Mouse (Mus musculus): ENCODE data around the gene Gdpgp1. TPM values are rescaled to one million over a fixed set of nuclear protein-coding genes. Genes with fewer than 3 reads are reported as not detected.

Gdpgp1 gene
- polyA plus RNA-seq, 1 experiment from 2014 or later = 6.5 TPM

- Histone ChIP-seq H3K9me3 (ENCODE audit: control insufficient read depth) (no peaks in the 10 kb centered on the region), H3K36me3 (ENCODE audit: control insufficient read depth, insufficient read depth) (peaks cover 17% of the 10 kb centered on the region; the same call in 1 of the 2 replicates), H3K4me1 (replicated peaks; ENCODE audit: control insufficient read depth, insufficient read depth, low read length) (peaks cover 21% of the 10 kb centered on the region; the same call in 1 of the 2 replicates), H3K27ac (ENCODE audit: low read depth, low read length) (peak overlapping the region; percentile 97), H3K4me2 (replicated peaks; ENCODE audit: low read depth) (0 out of 2 replicates have a peak overlapping the region, but pooled peaks have one; percentile 30), H3K9ac (ENCODE audit: low read depth, low read length) (peak overlapping the region; percentile 34; the same call in 1 of the 2 replicates), H3K27me3 (replicated peaks; ENCODE audit: control insufficient read depth, insufficient read depth, low read length) (no peaks in the 10 kb centered on the region), H3K4me3 (ENCODE audit: low read depth, low read length) (no peak overlapping the region)
- TF ChIP-seq CTCF (IDR thresholded peaks at IDR 0.05; ENCODE audit: low read depth) = no peak
- 64% methylated on average over 12 of the region's 12 CpGs for WGBS
- no peak for ATAC-seq
These were observed 26.7 kb upstream of the Gdpgp1 start for GRCm38 (mm10) chr7:80205705-80206589.

DNA sequence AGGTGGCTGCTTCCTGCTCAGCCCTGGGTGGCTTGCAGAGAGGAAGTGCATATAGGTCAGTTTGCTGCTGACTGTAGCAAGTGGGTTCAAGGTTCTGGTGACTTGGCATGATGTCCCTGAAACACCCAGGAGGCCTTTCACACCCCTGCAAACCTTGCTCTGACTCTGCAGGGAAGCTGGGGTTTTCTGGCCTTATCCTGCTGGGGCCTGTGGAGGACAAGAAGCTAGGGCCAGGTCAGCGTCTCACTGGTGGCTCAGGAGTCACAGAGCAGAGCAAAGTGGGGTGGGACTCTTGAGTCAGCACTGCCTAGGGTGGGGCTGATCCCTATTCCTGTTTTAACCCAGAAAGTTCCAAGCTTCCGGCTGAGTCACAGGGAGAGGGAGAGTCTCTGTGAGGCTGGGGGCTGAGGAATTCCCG lies 25.3 kb upstream of the Gdpgp1 start:
- peak overlapping the region; percentile 97 for H3K27ac ChIP-seq (ENCODE audit: low read depth, low read length)
- peak overlapping the region; percentile 34 for H3K9ac ChIP-seq (ENCODE audit: low read depth, low read length)
- H3K4me2 ChIP-seq (replicated peaks; ENCODE audit: low read depth) = peak overlapping the region; percentile 30; the same call in 1 of the 2 replicates
- H3K4me3 ChIP-seq (ENCODE audit: low read depth, low read length) = no peak overlapping the region
- no peaks in the 10 kb centered on the region for H3K9me3 ChIP-seq (ENCODE audit: control insufficient read depth)
- peak; percentile 81 for ATAC-seq
- H3K27me3 ChIP-seq (replicated peaks; ENCODE audit: control insufficient read depth, insufficient read depth, low read length) = no peaks in the 10 kb centered on the region
- peaks cover 21% of the 10 kb centered on the region; the same call in 1 of the 2 replicates for H3K4me1 ChIP-seq (replicated peaks; ENCODE audit: control insufficient read depth, insufficient read depth, low read length)
- no peak for TF ChIP-seq CTCF (IDR thresholded peaks at IDR 0.05; ENCODE audit: low read depth)
- H3K36me3 ChIP-seq (ENCODE audit: control insufficient read depth, insufficient read depth) = peaks cover 15% of the 10 kb centered on the region; the same call in 1 of the 2 replicates
- WGBS = 28% methylated on average over 3 of the region's 3 CpGs

GRCm38 (mm10) chr7:80208026-80208642 lies 24.5 kb upstream of the Gdpgp1 start:
- H3K4me3 ChIP-seq (ENCODE audit: low read depth, low read length) = no peak overlapping the region
- TF ChIP-seq CTCF (IDR thresholded peaks at IDR 0.05; ENCODE audit: low read depth) = no peak
- peaks cover 10% of the 10 kb centered on the region for H3K36me3 ChIP-seq (ENCODE audit: control insufficient read depth, insufficient read depth)
- H3K4me1 ChIP-seq (replicated peaks; ENCODE audit: control insufficient read depth, insufficient read depth, low read length) = peaks cover 21% of the 10 kb centered on the region; the same call in 1 of the 2 replicates
- H3K27me3 ChIP-seq (replicated peaks; ENCODE audit: control insufficient read depth, insufficient read depth, low read length) = no peaks in the 10 kb centered on the region
- no peaks in the 10 kb centered on the region for H3K9me3 ChIP-seq (ENCODE audit: control insufficient read depth)
- peak overlapping the region; percentile 97 for H3K27ac ChIP-seq (ENCODE audit: low read depth, low read length)
- peak overlapping the region; percentile 34 for H3K9ac ChIP-seq (ENCODE audit: low read depth, low read length)
- peak overlapping the region; percentile 30 for H3K4me2 ChIP-seq (replicated peaks; ENCODE audit: low read depth)
- ATAC-seq = peak; percentile 24
- 36% methylated on average over 18 of the region's 18 CpGs for WGBS

DNA sequence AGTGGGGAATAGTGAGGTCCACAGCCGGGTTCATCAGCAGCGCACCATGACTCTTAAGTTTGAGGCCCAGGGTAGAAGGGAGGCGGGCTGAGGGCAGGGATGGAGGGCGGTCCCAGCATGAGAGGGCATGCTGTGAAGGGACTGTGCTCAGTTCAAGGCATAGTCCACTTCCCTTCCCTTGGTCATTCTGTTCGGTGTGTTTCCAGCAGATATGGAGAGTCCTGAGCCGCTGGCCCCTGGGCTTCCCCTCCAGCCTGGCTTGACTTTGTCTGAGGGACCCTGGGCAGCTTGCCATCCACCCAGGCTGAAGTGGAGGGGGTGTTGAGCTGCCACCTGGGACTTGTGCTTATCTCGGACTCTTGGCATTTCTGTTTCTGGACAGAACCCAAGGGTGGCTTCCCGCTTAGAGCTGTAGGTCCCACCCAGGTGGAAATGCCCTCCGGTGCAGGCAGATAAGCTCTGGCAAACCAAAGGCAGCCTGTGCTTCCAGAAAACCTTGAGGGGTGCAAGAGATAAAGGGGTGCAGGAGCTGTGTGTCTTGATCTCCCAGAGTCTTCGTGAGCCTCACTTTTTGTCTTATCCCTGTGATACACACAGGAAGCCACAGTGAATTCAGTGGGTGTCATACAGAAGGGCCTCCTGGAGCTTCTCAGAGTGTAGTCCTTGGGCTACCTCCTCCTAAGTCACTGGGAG lies 23.8 kb upstream of the Gdpgp1 start:
- peak; percentile 70 for ATAC-seq
- peak overlapping the region; percentile 50 for H3K4me2 ChIP-seq (replicated peaks; ENCODE audit: low read depth)
- 34% methylated on average over 10 of the region's 10 CpGs for WGBS
- H3K27me3 ChIP-seq (replicated peaks; ENCODE audit: control insufficient read depth, insufficient read depth, low read length) = no peaks in the 10 kb centered on the region
- no peak overlapping the region for H3K4me3 ChIP-seq (ENCODE audit: low read depth, low read length)
- H3K4me1 ChIP-seq (replicated peaks; ENCODE audit: control insufficient read depth, insufficient read depth, low read length) = peaks cover 21% of the 10 kb centered on the region; the same call in 1 of the 2 replicates
- H3K9me3 ChIP-seq (ENCODE audit: control insufficient read depth) = no peaks in the 10 kb centered on the region
- H3K36me3 ChIP-seq (ENCODE audit: control insufficient read depth, insufficient read depth) = peaks cover 10% of the 10 kb centered on the region
- peak overlapping the region; percentile 34; the same call in 1 of the 2 replicates for H3K9ac ChIP-seq (ENCODE audit: low read depth, low read length)
- no peak for TF ChIP-seq CTCF (IDR thresholded peaks at IDR 0.05; ENCODE audit: low read depth)
- peak overlapping the region; percentile 97 for H3K27ac ChIP-seq (ENCODE audit: low read depth, low read length)

GRCm38 (mm10) chr7:80209669-80210068 lies 23.0 kb upstream of the Gdpgp1 start:
- Histone ChIP-seq H3K9ac (ENCODE audit: low read depth, low read length) (no peak overlapping the region), H3K4me2 (replicated peaks; ENCODE audit: low read depth) (no peak overlapping the region), H3K4me1 (replicated peaks; ENCODE audit: control insufficient read depth, insufficient read depth, low read length) (peaks cover 19% of the 10 kb centered on the region; the same call in 1 of the 2 replicates), H3K27me3 (replicated peaks; ENCODE audit: control insufficient read depth, insufficient read depth, low read length) (no peaks in the 10 kb centered on the region), H3K9me3 (ENCODE audit: control insufficient read depth) (no peaks in the 10 kb centered on the region), H3K27ac (ENCODE audit: low read depth, low read length) (peak overlapping the region; percentile 97), H3K4me3 (ENCODE audit: low read depth, low read length) (no peak overlapping the region), H3K36me3 (ENCODE audit: control insufficient read depth, insufficient read depth) (peaks cover 18% of the 10 kb centered on the region)
- no peak for ATAC-seq
- 71% methylated on average over 6 of the region's 6 CpGs for WGBS
- TF ChIP-seq CTCF (IDR thresholded peaks at IDR 0.05; ENCODE audit: low read depth) = no peak

Data from intestine, postnatal 0 days (tissue).